Mouse (Mus musculus) Muller cell, postnatal 12 days (primary cell): ENCODE measurements around the gene Mt4.
"Not testable (repeated sequence)": the region's sequence is repeated elsewhere in the genome, so short reads cannot be mapped to it uniquely, and the experiment has no call there.

Experiments used
- DNase-seq: peaks from one replicate; pipeline ENCODE4 v3.0.0-alpha.2; 2015; ENCODE audit errors: inconsistent ontology term

Mt4 gene

DNA sequence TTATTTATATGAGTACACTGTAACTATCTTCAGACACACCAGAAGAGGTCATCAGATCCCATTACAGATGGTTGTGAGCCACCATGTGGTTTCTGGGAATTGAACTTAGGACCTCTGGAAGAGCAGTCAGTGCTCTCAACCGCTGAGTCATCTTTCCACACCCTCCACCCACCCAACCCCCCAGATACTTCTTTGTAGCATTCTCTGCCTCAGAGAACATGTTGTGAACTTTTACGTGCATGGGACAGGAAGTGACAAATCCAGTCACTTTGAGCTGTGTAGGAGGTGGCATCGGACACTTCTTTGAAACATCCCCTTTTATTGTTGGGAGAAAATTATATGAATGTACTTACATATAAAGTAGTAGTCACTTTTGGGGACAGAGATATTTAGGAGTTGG is 2.4 kb upstream of the Mt4 start:
- DNase-seq = peak; percentile 69

DNA sequence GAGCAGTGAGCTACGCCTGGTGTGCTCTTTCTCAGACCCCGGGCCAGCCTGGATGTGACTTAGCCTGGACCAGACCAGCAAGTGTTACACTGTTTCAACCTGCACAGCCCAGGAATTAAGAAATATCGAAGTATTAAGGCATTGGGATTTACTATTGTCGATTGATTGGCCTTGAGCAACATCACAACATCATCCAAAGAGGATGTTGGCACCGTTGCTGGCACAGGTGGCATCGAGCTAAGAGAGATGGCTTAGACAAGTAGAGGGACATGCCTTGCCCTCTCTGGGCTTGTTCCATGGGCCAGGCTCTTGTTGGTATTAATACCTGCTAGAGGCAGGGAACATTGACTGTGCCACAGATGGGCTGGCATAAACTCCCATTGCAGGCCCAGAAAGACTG is 1.4 kb upstream of the Mt4 start:
- DNase-seq = no peak

DNA sequence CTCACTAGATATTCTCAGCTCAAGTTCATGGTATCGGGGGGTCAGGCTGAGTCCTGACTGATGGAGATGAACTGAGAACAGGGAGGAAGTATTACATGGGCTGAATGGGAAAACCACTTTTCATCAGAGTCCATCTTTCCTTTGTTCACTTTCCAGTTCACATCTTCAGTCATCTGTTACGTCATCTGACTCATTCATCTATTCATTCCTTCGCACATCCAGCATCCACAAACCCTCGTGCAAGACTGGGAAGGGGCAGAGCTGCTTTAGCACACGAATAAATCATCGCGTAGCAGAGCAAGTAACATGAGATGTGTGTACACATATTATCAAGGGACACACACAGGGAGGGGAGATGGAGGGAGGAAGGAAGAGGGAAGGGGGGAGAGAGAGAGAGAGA is 805 bp upstream of the Mt4 start:
- DNase-seq = no peak

DNA sequence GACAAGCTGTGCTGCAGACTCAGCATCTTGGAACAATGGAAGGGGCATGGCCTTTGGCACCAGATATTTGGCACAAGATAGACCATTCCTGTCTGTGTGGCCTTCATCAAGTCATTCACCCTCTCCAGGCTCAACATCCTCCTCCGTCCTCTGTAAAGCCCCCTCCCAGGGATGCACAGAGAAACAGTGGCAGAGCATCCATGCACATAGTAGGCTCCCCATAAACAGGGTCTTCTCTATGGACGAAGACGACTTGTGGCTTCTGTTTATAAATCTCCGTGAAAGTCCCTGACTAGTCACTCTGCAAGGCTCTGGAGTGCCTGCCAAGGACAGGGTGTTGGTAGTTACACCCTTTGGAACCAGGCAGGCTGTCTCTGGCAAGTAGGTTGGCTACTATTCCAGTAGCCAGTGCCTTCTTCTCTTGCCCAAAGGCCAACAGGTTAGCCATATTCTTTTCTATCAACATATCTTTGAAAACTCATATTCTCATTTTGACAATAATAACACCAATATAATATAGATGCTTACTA is 3.3 kb downstream of the Mt4 start:
- no peak for DNase-seq

DNA sequence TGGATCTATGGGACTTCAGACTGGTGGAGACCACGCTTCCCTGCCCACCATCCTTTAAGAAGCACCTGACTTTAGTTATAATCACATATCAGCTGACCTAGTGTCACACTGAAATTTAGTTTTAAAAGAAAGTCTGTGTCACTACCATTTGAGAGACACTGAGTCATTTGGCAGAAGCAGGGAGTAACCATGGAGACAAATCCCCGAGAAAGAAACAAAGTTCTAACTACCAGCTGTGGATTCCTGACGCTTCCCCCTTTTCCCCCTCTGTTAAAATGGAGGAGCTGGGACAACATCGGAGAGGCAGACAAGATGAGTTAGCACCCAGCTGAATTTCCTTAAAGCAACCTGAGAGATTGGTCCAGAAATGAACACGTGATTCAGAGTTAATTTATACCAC is 11.2 kb downstream of the Mt4 start:
- peak; percentile 54 for DNase-seq

DNA sequence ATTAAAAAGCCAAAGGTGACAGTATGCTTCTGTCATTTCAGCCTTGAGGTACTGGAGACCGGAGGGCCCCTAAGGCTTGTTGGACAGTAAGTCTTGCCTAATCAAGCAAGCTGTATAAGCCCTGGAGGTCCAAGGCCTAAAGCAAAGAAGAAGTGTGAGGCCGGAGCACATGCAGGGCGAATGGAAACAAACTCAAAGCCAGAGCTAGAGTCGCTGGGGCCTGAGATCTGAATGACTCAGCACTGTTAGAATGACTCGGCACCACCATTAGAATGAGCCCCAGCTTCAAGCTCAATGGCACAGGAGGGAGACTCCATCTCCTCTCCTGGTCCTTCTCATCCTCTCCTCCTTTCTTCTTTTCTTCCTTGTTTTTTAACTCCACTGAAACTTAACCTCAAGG is 13.9 kb downstream of the Mt4 start:
- no peak for DNase-seq

DNA sequence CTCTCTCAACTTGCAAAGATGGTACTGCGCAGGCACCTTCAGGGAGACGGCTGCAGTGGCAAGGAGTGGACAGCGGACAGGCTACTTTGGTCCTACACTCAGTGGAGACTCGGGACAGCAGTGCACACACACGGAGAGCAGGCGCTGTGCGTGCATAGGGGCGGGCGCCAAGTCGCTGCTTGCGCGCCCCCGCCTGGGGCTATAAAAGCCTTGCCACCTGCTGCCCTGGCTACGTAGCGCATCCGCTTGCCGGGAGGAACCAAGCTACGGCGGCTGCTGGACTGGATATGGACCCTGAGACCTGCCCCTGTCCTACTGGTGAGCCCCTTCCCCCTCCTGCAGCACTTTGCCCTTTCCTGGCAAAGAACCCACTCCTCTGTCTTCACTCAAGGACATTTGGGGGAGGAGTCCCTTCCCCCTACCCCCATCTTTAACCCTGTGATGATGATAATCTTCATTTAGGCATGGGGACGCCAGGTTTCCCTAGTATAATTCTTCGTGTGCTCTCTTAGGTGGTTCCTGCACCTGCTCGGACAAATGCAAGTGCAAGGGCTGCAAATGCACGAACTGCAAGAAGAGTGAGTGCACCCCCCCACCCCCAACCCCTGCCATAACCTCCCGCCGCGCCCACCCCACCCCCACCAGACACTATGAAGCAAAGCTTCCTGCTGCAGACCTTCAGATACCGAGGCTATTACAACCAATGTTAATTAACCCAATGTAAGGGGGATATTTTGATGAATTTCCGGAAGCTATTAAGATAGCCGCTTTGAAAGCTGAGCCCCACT is 15.7 kb downstream of the Mt4 start, which contains the start of gene Mt3:
Mt3 (plus strand) TSS at position 95 of the 788 bp plus-strand sequence.
- peak; percentile 87 for DNase-seq

DNA sequence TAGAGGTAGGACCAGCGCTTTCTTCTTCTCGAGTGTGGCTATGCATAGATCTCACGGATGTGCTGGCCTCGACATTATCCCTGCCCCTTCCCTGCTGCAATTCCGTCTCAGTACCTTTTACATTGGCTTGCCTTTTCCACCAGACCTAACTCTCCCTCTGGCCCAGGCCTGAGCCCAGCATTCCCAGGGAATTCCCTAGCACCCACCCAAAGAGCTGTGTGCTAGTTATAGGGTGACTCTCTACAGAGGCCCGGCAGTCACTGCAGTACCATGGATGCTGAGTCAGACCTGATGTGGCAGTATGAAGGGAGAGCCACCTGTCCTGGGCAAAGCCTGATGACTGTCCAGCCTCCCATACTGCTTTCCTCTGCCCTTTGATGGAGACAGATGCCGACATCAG is 16.5 kb downstream of the Mt4 start:
- DNase-seq = no peak

DNA sequence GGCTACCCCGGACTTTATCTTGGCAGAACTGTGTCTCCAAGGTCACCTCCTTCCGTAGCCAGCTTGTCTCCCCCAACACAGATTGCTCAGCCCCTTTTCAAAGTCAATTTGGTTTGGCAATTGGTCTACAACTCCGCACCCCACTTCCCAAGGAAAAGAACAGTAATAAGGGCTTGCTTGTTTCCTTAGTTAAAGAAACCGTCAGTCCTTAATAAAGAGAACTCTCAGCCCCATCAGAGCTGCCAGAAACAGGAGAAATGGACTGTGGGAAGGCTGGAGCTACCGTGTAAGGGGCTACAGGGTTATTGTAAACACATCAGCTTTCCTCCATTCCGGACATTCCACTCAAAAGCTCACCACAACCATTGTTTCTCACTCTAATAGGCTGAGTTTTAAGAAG is 17.5 kb downstream of the Mt4 start:
- DNase-seq = peak; percentile 48

DNA sequence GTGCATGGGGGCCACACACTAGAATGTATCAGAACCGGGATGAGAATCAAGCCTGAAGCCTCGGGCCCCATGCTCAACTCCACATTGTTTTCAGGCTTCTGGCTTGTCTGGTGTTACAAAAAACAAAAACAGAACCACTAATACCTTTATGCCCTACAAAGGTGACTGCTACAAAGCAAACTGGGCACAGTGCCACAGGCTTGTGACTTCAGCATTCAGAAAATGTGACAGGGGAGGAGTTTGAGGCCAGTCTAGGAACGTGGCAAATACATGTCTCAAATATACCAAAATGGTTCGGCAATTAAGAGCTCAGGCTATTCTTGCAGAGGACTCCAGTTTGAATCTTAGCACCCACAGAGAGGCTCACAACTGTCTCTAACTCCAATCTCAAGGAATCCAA is 19.1 kb downstream of the Mt4 start:
- DNase-seq = no peak

DNA sequence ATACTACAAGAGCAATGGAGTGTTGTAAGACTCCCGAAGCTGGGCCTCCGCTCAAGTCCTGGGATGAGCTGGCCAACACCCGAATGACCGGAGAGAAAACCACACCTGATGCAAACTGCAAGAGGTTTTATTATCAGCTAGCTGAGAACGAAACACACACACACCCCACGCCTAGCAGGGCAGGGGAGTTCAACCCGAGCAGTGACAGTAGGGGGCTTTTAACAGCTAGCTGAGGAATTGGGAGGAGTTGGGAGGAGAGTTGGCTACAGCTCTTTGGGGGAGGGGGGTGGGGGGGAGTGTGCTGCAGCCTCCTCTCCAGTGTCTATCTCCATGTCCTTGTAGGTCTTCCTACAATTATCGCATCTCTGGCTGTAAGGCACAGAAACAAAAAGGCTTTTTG is 28.8 kb downstream of the Mt4 start:
- not testable (repeated sequence) for DNase-seq

DNA sequence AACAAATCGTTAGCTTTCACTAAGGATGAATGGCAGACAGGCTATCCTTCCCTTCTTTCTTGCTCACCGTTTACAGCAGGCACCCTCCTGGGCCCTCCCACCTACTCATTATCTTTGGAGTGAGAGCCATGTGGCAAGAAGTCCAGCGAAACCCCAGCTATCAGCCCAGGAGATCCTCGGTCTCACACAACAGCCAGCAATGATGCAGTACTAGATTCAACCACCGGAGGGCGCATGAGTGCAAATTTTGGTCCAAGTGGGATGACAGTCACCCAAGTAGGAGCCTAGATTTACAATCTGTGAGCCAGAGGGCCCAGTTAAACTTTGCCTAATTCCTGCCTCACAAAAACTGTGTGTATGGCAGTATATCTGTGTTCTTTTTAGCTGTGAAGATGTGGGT is 30.2 kb downstream of the Mt4 start:
- peak; percentile 75 for DNase-seq

DNA sequence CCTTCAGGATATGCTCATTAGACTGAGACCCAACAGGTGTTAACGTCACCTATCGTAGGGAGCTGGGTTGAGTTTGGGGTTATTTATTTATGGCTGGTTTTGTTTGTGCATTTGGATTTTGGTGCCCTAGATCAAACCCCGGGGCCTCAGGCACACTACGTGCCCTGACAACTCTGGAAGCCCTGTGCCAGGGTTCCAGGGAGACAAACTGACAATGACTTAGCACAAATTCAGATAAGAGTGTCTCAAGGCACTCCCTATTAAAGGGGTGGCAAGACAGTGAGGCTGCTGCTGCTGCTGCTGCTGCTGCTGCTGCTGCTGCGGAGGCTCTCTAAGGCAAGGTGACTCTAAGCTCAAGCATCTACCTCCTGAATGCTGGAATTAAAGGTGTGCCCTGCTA is 32.5 kb downstream of the Mt4 start:
- DNase-seq = no peak

DNA sequence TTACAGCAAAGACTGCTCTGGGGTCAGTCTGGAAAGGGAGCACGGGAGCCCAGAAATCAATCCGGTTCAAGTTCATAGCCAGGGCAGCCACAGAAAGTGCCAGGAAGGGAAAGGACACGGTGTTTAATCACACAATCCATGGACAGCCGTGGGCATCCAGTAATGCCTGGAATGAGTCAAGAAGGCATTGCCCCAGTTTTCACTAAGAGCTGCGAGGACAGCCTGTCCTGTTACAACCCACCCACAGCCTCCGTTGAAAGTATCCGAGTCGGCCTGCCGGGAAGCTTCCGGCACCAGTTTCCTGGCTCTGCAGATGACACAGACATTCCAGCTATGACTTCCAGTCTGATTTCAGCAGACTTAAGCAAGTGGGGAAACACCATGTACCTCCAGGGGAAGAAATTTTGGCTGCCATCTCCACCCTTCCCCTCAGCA is 34.3 kb downstream of the Mt4 start:
- DNase-seq = peak; percentile 87

DNA sequence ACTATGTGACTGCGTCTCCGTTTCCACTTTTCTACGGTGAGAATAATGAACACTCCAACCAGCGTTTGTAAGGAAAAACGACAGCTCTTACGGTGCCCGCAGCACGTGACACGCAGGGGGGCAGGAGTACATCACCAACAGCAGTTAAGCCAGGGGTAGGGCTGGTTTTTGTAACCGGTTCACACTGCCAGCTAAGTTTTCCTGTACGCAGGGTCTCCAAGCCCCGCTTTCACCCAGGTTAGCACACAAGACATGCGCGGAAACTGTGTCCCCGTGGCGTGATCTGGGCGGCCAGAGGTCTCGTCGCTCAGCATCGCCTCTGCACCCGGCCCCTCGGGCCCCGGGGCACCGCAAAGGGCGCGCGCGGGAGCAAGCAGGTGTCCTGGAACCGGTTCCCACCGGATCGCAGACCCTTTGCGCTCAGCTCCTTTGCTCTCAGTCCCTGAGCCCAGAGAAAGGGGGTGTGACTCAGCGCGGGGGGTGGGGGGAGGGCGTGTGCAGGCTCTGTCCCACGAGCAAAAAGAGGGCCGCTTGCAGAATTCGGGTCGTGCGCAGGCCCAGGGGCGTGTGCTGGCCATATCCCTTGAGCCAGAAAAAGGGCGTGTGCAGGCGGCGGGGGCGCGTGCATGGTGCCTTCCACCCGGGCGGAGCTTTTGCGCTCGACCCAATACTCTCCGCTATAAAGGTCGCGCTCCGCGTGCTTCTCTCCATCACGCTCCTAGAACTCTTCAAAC is 35.2 kb downstream of the Mt4 start, which contains the start of gene Mt2:
Mt2 (plus strand) TSS at position 590 of the 734 bp plus-strand sequence.
- peak; percentile 99 for DNase-seq

DNA sequence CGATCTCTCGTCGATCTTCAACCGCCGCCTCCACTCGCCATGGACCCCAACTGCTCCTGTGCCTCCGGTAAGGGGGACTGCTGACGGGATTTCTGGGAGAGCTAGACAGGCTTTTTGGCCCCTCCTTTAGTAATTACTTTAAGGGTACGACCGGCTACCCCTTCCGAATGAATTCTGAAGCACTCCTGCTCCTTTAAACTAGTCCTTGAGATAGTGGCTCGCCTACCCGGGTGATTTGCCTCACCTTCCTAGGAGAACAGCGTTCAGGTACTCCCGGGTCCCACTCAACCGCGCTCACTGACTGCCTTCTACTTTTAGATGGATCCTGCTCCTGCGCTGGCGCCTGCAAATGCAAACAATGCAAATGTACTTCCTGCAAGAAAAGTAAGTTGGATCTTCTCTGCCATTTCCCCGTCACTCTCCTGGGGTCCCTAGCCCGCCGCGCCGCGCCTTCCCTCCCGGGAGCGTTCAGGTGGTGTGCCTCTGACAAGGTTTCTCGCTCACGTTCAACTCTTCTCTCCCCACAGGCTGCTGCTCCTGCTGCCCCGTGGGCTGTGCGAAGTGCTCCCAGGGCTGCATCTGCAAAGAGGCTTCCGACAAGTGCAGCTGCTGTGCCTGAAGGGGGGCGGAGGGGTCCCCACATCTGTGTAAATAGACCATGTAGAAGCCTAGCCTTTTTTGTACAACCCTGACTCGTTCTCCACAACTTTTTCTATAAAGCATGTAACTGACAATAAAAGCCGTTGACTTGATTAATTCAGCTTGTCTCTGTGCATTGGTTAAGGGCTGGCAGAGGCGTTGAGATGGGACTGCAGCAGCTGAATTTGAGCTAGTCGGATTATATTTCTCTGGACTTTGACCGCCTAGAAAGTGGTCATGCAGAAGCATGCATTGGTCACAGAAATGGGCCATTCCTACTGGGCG is 36.1 kb downstream of the Mt4 start:
- DNase-seq = peak; percentile 64

DNA sequence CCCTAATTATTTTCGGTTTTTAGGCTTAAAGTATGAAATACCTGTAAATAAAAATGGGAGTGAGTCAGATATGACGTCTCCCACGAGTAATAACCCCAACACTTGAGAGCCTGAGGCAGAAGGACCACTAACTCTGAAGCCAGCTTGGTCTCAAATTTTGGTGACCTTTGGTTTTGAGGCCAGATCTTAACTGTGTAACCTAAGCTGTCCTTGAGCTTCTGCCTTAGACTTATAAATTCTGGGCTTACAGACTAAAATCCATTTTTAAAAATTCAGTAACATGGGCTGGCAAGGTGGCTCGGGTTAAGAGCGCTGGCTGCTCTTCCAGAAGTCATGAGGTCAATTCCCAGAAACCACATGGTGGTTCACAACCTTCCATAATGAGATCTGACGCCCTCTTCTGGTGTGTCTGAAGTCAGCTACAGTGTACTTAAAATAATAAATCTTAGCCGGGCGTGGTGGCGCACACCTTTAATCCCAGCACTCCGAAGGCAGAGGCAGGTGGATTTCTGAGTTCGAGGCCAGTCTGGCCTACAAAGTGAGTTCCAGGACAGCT is 36.9 kb downstream of the Mt4 start:
- DNase-seq = no peak

DNA sequence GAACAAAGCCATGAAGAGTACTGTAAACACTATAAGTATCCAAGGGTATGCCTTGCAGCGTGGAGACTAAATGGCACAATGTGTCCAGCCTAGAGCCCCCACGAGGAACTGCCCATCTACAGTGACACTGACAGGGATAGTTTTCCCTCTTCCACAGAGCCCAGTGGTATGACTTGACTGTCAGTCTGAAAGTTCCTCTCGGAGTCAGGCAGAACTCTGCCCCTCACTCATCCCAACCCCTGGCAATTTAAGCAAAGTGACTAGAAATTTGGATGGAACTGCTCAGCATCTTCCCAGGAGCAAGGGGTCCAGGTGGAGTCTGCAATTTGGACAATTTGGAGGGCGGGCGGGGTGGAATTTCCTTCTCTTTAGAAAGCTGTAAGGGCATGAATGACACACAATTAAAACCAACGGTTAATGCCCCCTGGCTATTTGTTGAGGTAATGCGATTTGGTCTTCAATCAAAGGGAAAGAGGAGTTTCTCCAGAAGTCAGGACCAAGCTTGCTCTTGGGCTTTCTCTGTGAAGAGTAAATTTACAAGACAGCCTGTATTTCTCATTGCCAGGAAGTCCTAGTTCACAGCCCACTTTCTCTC is 37.7 kb downstream of the Mt4 start:
- peak; percentile 70 for DNase-seq

DNA sequence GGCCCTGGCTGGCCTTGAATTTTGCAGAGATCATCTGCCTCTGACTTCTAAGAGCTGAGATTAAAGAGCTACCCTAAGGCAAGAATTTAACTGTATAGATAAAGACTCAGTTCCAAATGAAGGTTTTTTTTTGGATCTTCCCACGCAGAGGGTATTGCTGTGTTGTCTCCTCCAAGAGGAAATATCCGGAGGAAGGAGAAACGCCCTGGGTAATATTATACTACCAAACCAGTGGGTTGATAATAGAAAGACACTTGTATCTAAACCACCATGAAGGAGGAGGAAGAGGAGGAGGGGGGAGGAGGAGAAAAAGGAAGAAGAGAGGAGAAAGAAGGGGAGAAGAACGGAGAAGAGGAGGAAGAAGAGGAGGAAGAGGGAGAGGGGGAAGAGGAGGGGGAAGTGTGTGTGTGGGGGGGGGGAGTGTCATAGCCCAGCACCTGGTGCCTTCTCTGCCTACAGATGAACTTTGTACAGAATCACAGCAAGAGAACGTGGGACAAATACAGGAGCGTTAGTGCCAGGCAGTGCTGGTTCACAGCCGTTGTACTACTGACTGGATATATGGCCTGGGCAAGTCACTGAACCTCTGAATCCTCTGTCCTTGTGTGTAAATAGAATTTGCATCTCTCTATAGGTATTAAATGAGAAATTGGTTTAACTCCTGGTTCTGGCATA is 40.9 kb downstream of the Mt4 start:
- no peak for DNase-seq
